Mouse (Mus musculus) lung, postnatal 0 days (tissue): ENCODE measurements at regions not wholly inside any gene's neighbourhood (a gene's known extent, or its start where the extent isn't known, plus 50 kb on each side); places are given as distances from the start of the nearest gene placed in this dataset.

ENCODE experiments used
- ATAC-seq: fragments of 200-750 bp; cut with Nextera tagmentation; 2 replicates; pipeline ENCODE4 v1.8.0; 2017; ENCODE audit warnings: moderate library complexity
- DNase-seq: peaks from one replicate; pipeline ENCODE4 v3.0.0-alpha.2; 2016; ENCODE audit warnings: low spot score
- H3K27ac ChIP-seq: fragments of 300-500 bp; sonication (generic); 2 replicates; pipeline ENCODE4 v1.5.1; 2014; ENCODE audit warnings: antibody characterized with exemption, mild to moderate bottlenecking, low read length, mixed read lengths
- H3K27me3 ChIP-seq: fragments of 300-500 bp; sonication (generic); replicated peaks from 2 replicates; pipeline ENCODE4 v1.6.1; 2014; ENCODE audit warnings: low read length, mixed read lengths; ENCODE audit not compliant: insufficient read depth
- H3K36me3 ChIP-seq: fragments of 300-500 bp; sonication (generic); 2 replicates; pipeline ENCODE4 v1.6.1; 2014; ENCODE audit warnings: low read length, mixed read lengths; ENCODE audit not compliant: insufficient read depth
- H3K4me1 ChIP-seq: fragments of 300-500 bp; sonication (generic); 2 replicates; pipeline ENCODE4 v1.6.1; 2014; ENCODE audit warnings: antibody characterized with exemption, low read depth, low read length, mixed read lengths; ENCODE audit not compliant: insufficient read depth
- H3K4me2 ChIP-seq: fragments of 300-500 bp; sonication (generic); replicated peaks from 2 replicates; pipeline ENCODE4 v1.6.1; 2014; ENCODE audit warnings: low read depth, mild to moderate bottlenecking, low read length, moderate library complexity, mixed read lengths
- H3K4me3 ChIP-seq: fragments of 300-500 bp; sonication (generic); 2 replicates; pipeline ENCODE4 v1.5.1; 2014; ENCODE audit warnings: low read depth, low read length
- H3K9ac ChIP-seq: fragments of 300-500 bp; sonication (generic); replicated peaks from 2 replicates; pipeline ENCODE4 v1.6.1; 2014; ENCODE audit warnings: low read depth, mild to moderate bottlenecking
- H3K9me3 ChIP-seq: fragments of 300-500 bp; sonication (generic); 2 replicates; pipeline ENCODE4 v1.6.1; 2016; ENCODE audit warnings: low read length, mixed read lengths
- CTCF ChIP-seq: IDR thresholded peaks from 2 replicates; pipeline ENCODE4 v1.5.1; 2016; ENCODE audit warnings: antibody characterized with exemption, mild to moderate bottlenecking
- EP300 ChIP-seq: IDR thresholded peaks from 2 replicates; pipeline ENCODE4 v1.6.1; 2016; ENCODE audit warnings: antibody characterized with exemption, mild to moderate bottlenecking, control low read depth
- WGBS: fragments of 180-500 bp; shearing (Covaris S2); extraction: QIAGEN DNeasy Blood & Tissue Kit; methylation state at CpG from one replicate; pipeline ENCODE4 v1.1.7; 2014; 5-methylcytosine and 5-hydroxymethylcytosine counted together

DNA sequence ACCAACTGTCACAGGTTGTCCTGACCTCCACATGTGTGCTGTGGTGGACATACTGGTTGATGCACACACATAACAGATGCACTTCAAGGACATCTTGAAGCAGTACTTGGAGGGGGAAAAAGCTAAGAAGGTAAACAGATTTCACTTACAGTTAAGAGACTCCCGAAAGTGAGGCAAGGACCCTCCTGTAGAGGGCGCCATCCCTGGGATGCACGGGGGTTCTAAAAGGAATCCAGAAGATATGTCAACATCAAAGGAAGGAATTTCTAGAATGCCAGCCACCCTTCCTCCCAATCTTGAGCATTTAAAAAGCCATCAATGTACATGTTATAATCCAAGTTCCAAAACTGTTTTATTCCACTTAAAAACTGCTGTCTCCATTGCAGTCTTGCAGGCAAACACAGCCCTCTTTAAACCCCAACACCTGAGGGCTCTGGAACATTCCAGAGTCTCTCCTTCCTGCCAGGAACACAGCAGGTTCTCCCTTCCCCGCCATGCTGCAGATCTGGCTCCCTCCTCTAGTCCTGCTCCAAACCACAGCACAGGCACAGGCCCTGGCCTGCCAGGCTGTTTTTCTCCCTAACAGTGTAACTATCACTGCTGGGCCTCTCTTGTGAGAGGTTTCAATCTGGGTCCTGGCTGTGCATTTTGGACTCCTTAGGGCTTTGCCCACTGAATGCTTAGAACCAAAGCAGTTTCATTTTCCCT, 200.8 kb upstream of the Mkln1 start:
- Histone ChIP-seq H3K4me3 (no peak overlapping the region), H3K4me1 (no peaks in the 10 kb centered on the region), H3K9me3 (no peaks in the 10 kb centered on the region), H3K27ac (no peak overlapping the region), H3K27me3 (no peaks in the 10 kb centered on the region), H3K4me2 (no peak overlapping the region), H3K9ac (no peak overlapping the region), H3K36me3 (no peaks in the 10 kb centered on the region)
- 35% methylated on average over 4 of the region's 4 CpGs for WGBS
- peak; percentile 45 for DNase-seq
- 0 out of 2 replicates have a peak, but pooled peaks have one; percentile 44 for ATAC-seq
- TF ChIP-seq EP300: no peak
- peak; percentile 59 for TF ChIP-seq CTCF

DNA sequence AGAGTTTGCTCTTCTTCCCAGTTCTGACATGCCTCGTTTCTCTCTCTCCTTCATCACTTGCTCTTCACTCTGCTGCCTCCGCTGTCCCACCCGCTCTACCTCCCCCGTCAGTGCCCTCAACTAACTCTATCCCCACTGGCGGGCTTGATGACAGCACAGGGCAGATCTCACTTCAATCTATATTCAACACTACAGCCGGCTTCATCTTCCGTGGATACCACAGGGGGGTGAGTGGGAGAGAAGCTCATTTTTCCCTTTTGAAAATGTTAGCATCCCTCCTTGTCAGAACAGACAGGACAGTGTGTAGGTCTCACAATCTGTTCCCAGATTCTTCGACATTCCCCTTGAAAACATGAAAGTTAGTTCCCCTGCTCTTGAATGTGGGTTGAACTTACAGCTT, 200.2 kb upstream of the Mkln1 start:
- H3K9me3 ChIP-seq: no peaks in the 10 kb centered on the region
- DNase-seq: no peak
- no peak overlapping the region for H3K27ac ChIP-seq
- H3K36me3 ChIP-seq: no peaks in the 10 kb centered on the region
- WGBS: 60% methylated on average over 8 of the region's 8 CpGs
- H3K4me1 ChIP-seq: no peaks in the 10 kb centered on the region
- ATAC-seq: no peak
- TF ChIP-seq EP300: no peak
- TF ChIP-seq CTCF: no peak
- H3K9ac ChIP-seq: no peak overlapping the region
- no peak overlapping the region for H3K4me3 ChIP-seq
- H3K4me2 ChIP-seq: no peak overlapping the region
- H3K27me3 ChIP-seq: no peaks in the 10 kb centered on the region

GRCm38 (mm10) chr6:31200705-31201104, 197.8 kb upstream of the Mkln1 start:
- DNase-seq: peak; percentile 3
- WGBS: 72% methylated on average over 3 of the region's 3 CpGs

DNA sequence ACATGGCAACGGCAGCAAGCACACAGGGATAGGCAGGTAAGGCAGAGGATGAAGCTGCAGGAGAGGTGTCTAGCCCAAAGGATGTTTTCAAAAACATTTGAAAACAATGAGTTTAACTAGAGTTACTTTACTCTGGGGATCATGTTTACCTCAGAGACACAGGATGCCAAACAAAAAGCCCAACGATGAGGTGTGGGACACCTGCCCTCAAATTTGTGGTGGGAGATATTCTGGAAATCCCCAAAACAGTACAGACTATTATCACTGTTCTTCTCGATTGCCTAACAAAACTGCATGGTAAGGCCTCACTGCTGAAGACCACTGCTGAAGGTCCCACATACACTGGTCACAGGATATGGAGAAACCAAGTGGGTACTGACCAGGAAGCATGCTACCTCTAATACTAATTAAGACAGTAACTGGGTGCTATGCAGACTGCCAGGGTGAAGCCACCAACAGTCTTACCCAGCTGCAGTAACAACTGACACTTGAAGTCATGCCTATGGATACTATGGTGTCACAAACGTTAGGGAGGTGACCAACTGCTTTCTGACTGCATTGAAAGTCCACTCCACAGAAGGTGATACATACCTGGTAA, 197.1 kb upstream of the Mkln1 start:
- ATAC-seq (no peak), DNase-seq (no peak)
- H3K36me3 ChIP-seq: no peaks in the 10 kb centered on the region
- no peak overlapping the region for H3K27ac ChIP-seq
- WGBS: 80% methylated on average over 4 of the region's 4 CpGs
- H3K4me1 ChIP-seq: no peaks in the 10 kb centered on the region
- H3K27me3 ChIP-seq: no peaks in the 10 kb centered on the region
- no peak overlapping the region for H3K9ac ChIP-seq
- H3K4me3 ChIP-seq: no peak overlapping the region
- H3K4me2 ChIP-seq: no peak overlapping the region
- no peaks in the 10 kb centered on the region for H3K9me3 ChIP-seq
- no peak for TF ChIP-seq CTCF
- TF ChIP-seq EP300: no peak

More at GRCm38 (mm10) chr6:31200705-31201104, 197.8 kb upstream of the Mkln1 start:
- Histone ChIP-seq H3K27me3 (no peaks in the 10 kb centered on the region), H3K27ac (no peak overlapping the region), H3K4me1 (no peaks in the 10 kb centered on the region), H3K4me2 (no peak overlapping the region), H3K4me3 (no peak overlapping the region), H3K9me3 (no peaks in the 10 kb centered on the region), H3K36me3 (no peaks in the 10 kb centered on the region), H3K9ac (no peak overlapping the region)
- ATAC-seq: no peak
- TF ChIP-seq EP300 (no peak), CTCF (no peak)

DNA sequence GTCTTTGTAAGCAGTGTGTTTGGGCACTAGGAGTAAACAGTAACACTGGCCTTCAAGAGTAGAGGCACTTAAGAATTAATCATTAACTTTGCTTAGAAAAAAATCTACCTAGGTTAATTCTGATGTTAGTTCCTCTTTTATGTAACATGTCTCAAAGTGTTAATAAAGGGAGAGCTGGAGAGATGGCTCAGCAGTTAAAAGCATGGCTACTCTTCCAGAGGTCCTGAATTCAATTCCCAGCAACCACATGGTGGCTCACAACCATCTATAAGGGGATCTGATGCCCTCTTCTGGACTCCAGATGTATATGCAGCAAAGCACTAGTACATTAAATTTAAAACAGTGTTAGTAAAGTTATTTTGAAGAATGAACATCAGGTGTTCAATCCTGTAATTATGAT, 195.9 kb upstream of the Mkln1 start:
- Histone ChIP-seq H3K27me3 (no peaks in the 10 kb centered on the region), H3K4me2 (no peak overlapping the region), H3K9me3 (no peaks in the 10 kb centered on the region), H3K27ac (no peak overlapping the region), H3K4me1 (no peaks in the 10 kb centered on the region), H3K4me3 (no peak overlapping the region), H3K9ac (no peak overlapping the region), H3K36me3 (no peaks in the 10 kb centered on the region)
- DNase-seq (no peak), ATAC-seq (no peak)
- no peak for TF ChIP-seq EP300
- TF ChIP-seq CTCF: peak; percentile 26

DNA sequence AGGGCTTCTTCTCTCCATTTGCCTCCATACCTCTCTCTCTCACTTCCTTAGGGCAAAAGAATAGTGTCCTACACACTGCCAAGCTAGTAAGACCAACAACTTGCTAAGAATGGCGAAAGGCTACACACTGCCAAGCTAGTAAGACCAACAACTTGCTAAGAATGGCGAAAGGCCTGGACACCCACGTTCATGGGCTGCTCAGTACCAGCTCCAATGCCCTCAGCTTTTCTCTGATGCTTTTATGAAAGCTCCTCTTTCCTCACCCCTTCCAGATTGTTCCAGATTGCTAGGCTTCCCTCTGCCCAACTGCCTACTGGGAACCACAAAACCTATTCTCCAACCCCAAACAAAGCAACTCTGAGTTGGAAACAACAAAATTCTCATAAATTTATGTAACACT, 194.1 kb upstream of the Mkln1 start:
- no peaks in the 10 kb centered on the region for H3K36me3 ChIP-seq
- DNase-seq (no peak), ATAC-seq (no peak)
- no peak for TF ChIP-seq CTCF
- no peak for TF ChIP-seq EP300
- H3K27ac ChIP-seq: no peak overlapping the region
- no peaks in the 10 kb centered on the region for H3K27me3 ChIP-seq
- H3K9me3 ChIP-seq: no peaks in the 10 kb centered on the region
- H3K4me1 ChIP-seq: no peaks in the 10 kb centered on the region
- H3K4me2 ChIP-seq: no peak overlapping the region
- no peak overlapping the region for H3K4me3 ChIP-seq
- 88% methylated on average over 3 of the region's 3 CpGs for WGBS
- H3K9ac ChIP-seq: no peak overlapping the region
